Mouse (Mus musculus) retina, postnatal 7 days (tissue): Measurements from ENCODE around the gene 1110051M20Rik.

Experiments used
- DNase-seq: peaks from one replicate; pipeline ENCODE4 v3.0.0-alpha.2; 2012; ENCODE audit warnings: low read depth, low spot score

Gene 1110051M20Rik

DNA sequence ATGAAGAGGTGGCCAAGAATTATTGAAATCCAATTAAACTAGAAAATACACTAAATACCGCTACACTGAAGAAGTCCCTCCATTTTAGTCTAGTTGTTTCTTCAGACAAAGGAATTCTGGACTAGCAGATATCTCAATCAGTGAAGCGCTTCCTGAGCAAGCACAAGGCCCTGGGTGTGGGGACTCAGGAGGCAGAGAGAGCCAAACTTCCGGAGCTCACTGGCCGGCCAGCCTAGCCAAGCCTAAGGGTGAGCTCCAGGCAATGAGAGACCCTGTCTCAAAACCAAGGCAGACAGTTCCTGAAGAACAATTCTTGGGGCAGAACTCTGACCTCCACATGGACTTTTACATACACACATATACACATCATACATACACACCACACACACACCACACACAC is 95.6 kb downstream of the 1110051M20Rik start:
- DNase-seq, result no peak

DNA sequence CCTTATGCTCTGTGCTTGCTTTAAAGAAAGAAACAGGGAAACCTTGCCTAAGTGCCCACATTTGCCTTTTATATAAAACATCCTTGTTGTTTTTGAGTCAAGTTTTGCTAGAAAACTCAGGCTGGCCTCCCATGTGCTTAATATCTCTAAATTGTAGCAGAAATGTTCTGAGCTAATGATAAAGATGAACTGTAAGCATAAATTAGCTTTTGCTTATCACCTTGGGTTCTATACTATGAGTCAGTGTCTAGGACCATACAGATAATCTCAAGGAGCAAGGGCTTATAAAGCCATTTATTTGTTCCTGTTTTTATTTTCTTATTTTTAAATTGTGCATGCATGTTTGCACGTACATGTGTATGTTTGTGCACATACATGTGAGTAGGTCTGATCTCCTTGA is 98.9 kb downstream of the 1110051M20Rik start:
- DNase-seq, result no peak

DNA sequence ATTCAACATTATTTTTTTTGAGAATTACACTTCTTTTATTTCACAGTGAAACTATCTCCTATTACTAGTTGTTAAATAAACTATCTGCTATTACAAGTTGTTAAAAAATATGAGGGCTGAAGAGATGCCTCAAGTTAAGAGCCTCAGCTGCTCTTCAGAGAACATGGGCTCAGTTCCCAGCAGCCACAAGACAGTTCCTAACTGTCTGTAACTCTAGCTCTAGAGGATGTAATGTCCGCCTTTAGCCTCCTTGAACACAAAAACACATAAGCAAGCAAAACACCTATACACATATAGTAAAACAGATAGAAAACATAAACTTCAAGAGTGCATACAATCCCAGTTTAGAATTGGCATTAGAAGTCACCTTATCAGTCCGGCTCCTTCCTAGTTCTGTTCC is 104.9 kb downstream of the 1110051M20Rik start:
- DNase-seq, result no peak

DNA sequence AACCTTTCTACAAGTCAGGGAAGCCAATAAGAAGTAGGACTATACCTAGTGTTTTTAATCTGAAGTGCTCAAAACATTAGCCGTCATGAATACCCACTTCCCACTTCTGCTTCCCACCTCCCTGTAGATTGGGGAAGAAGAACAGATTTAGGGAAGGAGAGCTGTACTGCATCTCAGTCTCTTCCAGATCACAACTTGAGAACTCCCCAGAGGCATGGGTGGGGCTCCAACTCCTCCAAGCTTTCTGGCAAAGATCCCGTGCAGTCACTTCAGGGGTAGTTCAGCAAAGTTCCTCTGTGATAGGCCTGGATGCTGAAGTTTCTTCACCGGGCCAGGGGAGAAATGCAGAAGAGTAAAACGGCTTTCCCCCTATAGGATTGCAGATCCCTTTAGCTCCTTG is 109.4 kb downstream of the 1110051M20Rik start:
- DNase-seq, result no peak

DNA sequence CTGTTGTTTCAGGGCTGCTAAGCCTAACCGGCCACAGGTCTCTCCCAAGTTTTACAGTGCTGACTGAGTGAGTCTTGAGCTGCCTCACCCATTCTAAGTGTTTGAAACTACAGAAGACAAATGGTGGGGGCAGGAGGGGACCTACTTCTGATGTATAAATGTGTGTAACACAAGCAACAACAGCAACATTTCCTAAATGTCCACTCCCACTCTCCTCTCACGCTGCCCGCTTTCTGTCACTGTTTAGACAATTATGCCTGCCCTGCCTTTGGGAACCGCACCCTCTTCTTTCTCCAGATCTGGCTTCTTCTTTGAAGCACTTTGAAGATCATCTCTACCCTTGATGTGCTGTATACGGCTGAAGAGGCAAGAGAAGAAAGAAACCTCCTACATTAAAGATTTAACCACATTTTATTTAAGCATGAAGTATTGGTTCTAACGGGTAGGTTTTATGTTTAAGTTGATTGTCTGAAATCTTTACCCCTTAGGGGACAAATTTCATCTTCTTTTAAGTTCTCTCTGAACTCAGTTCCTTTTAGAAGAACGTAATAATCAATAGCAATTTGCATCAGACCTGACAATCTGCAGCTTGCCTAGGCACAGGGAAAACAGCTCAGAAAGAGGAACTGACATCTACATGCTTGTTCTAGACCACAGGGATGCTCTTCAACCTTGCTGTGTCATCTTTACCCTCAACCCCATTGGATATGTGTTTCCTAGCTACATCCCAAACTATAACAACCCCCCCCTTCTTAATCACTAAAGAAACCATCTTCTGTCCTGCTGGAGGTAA is 113.3 kb downstream of the 1110051M20Rik start:
- no peak for DNase-seq

DNA sequence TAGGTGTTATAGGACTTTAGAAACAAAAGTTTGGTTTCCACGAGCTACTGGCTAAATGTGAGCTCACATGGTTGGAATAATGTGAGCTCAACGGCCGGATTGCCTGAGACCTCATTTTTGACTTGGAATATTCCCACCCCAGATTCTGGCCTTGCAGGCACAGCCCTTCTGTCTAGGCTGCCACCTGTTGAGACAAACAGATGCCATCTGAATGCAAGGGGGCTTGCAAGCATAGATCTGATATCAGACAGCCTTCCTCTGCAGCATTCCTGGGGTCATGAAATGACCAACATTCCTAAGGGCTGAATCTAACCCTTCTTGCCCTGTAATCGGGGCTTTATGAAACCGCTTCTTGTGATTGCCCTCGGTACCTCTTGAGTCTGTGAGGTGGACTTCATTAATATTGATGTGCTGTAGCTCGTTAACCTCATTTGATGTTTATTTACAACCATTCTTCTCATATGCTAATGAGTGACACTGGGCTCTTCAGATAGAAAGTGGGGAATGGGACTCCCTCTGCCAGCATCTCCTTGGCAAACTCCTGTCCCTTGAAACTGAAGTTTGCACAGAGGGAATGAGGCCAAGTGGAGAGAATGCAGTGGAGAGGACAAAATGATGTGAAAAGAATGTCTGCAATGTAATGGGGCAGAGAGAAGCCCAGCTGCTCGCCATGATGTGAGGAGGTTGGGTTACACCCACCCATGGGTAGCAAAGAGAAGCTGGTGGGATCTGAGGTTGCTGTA is 114.3 kb downstream of the 1110051M20Rik start:
- DNase-seq, result no peak

DNA sequence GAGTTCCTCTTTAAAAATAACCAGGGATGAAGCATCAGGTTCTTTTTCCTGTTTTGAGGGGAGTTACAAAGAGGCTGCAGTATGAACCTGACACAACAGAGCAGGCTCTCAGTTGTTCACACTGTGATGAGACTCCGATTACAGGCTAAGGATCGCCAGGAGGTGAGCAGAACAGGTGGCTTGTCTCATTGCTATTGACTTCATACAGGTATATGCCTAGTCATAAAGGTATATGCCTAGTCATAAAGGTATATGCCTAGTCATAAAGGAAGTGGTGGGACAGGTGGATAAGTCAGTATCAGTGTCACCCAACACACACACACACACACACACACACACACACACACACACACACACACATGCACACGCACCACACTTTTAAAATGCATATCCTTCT is 115.8 kb downstream of the 1110051M20Rik start:
- DNase-seq, result no peak

DNA sequence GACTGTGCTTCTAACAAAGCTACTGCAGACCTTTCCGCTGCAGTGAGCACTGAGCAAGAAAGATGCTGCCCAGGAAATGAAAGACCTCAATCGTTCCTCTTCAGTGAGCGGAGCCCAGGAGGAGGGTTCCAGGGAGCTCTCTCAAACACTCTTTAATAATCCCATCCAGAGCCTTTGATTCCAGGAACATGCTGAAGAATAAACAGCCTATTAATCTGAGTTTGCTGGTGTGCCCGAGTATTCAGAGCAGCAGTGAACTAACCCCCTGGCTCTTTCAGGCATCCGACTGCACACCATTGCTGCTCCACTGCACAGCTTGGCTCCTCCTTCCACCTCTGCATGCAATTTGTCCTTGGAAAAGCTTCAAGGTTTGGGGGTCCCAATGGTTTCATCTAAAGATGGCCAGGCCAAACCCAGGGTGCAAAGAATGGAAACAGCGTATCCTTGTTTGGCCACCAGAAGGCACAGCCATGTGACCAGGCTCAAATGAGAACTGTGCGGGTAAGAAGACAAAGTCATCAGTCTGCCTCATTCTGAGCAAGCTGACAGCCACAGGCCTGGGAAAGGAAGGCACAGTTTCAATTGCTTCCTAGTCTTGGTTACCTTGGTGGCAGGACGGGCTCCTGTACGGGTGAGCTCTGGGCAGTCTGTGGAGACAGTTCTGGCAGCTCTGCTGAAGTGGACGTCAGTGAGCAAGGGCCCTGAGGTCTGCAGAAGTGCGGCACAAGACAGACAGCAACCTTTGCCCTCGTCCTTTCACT is 116.4 kb downstream of the 1110051M20Rik start:
- DNase-seq, result no peak

DNA sequence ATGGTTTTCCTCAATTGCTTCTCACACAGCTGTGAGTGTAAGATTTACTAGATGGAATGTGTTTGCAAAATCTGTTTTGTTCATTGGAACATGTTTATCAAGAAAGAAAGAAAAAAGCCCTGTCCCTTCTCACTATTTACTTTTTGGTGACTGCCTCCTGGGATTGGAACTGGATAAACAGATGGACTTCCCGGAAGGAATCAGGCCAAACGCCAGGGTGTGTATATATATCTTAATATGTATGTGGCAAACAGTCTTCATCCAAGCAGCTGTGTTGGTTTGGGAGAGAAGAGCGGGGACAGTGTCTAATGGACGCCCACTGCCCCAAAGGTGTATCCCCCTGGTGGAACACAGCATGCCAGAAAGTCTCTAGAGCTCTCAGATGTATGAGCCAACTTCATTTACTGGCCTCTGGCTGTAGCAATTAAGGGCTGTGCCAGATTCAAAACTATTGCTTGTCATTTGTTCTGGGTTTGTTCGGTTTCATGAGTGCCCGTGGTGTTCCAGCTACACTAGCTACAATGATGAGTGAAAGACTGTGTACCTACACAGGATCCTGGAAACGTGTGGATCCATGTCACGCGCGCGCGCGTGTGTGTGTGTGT is 117.7 kb downstream of the 1110051M20Rik start:
- DNase-seq, result no peak

DNA sequence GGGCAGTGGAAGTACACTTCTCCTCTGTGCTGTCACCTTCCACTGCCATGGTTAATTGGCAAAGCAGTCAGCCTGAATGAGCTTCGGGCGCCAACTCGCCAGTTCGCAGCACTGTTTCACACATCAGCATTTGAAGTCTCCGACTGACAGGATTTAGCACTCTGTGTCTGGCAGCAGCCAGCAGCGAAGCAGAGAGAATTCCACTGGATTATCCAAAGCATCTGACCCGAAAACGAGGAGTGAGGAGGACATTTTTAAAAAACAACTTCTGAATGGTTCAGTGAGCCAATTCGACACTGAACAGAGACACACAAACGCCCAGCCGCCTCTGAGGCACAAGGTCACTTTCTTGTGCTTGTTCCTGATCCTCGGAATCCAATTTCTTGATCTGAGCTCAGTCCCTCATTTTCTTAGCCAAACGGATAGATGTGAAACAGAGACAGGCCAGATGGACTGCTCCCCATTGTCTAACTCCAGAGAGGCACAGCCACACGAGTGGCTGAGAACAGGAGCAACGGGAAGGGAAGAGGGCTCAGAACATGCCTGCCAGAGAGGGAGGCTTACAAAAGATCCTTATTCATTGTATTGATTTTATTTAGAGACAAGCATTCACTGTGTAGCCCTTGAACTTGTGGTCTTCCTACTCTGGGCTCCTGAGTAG is 119.6 kb downstream of the 1110051M20Rik start:
- peak; percentile 28 for DNase-seq

DNA sequence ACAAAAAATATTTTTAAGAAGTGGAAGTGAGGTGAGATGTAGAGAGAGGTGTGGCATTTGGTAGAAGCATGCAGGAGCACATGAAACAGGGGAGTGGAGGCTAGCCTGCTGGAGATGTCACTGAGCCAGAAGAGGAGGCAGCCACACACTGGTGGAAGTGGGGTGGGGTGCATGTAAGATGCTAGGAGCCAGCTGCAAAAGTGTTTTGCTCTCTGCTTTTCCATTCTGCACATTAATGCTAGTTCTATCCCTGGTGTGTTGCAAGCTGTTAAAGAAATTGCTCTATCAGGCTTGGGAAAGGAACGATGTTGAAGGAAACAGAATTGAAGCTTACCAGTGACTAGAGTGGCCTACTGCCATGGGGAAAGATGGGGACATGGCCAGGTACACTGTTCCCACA is 120.2 kb downstream of the 1110051M20Rik start:
- no peak for DNase-seq

DNA sequence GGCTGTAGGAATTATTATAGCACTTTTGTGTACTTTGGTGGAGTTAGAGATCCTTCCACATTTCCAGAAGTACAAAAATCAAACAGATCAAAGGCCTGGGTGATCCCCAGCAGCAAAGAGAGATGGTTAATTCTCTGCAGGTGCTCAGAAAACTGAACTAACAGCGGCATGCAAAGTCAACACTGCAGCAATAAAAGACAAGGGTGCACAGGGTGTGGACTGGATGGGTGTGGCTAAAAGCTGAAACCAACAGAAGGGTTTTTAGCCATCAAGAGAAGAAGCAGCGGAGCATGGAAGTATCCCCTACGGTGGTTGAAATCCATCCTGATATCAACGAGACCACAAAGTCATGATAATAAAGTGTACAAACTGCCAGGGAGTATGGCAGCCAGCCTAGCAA is 122.0 kb downstream of the 1110051M20Rik start:
- DNase-seq, result no peak

DNA sequence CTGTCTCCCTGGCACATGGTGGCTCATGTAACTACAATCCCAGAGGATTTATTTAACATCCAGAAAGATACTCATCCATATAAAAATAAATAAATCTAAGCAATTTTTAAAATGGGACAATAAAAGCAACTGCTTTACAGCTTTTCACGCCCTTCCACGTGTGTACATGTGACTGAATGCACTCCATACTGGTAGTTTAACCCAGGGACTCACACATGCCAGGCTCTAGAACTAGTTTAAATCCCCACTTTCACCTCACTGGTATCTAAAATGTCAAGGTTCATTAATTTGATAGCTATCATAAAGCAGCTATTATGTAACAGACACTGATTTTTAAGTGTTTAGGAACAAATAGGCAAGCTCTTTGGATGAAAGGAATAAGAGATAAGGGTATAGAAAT is 122.6 kb downstream of the 1110051M20Rik start:
- no peak for DNase-seq

DNA sequence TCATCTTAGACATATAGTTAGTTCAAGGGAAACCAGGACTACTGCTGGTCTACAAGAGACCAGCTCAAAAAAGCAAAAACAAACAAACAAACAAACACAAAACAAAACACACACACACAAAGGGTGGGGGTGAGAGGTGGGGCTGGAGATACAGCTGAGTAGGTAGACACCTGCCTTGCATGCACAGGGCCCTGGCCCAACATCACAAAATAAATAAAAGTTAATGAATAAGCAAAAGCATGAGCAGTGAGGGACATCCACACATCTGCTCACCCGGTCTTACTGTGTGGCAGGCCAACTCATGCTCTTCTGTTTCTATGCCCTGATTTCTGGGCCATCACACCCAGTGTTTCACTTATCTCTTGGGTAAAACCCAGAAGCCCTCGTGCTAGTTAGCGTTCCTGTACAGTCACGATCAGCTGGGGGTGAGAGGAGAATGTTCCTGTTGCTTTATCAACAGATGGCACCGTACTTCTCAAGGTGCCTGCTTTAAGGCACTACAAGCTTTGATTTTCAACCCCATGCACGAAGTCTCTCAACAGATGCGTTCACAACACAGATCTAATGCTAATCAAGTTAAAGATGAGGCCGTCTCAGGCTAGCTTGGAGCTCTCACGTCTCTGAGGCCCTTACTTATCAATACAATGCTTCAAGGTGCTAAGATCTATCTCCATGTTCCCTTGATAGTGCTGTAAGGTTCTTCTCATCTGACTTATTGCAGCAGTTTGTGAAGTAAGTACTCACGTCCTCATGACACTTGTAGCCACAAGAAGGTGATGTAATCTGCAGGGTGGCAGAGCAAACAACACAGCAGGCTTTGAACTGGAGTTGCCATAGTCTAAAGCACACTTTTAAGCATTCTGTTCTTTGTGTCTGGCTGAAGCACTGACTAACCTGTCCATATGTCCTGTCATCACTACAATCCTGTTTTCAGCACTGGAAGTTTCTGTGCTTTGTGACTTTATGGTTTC is 123.7 kb downstream of the 1110051M20Rik start:
- DNase-seq, result no peak

DNA sequence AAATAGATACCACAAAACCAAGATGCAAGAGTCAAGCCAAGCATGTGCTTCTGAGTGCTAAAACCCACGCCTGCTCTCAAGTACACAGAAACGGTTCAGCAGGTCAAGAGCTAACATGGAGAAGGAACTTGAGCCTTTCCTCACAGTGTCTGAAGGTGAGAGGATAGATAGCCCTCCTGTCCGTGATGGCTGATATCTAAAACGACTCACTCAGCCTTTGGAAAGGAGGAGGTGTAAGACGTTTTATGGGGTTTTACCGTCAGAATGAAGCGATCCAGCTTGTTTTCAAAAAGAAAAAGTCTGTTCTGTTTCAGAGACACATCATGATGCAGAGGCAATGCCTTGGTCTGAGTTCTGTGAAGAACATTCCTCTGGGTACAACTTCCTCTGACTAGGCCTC is 130.3 kb downstream of the 1110051M20Rik start:
- no peak for DNase-seq

DNA sequence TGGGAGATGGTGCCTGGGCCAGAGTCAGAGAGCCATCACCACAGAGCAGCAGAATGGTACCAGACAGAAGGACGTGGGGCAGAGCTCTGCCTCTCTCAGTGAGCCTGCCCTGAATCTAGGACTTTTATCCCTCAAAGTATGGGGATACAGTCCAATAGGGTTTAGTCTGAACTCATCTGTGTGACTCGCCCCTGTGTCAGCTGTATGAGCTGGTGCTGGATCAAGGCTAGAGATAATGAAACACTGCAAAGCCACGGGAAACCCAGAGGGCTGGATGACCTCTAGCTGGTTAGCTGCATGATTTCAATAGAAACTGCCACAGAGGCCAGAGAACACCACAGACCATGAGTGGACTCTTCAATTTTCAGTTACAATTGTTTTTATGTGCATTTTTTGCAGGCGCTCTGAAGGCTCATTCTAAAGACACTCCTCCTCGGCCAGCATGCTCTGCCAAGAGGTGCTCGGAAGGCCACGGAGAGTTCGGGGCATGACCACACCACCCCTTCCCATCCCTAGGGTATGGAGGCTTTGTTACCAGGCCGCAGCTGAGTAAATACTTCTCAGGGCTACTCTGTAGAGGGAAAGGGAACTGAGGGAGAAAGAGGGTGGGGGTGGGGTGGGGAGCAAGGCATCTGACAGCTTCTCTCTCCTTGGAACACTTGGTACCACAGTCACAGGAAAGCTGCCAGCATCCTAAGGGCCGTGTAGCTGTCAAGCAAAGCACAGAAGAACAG is 131.8 kb downstream of the 1110051M20Rik start:
- no peak for DNase-seq

DNA sequence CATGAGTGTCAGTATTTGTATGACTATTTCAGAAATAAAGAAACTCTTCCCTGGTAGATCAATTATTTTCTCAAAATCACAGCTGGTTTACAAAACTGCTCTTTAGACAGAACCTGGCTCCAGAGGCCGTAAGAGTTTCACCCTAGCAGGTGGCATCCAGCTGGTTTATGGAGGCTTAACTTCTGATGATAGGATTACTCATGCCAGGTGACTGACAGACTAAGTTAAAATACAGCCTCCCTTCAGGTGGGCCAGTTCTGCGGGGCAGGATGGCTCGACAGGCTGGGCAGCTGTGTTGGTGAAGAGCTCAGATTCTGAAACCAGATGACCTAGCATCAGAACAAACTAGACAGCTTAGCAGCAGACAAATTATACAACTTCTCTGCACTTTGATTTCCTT is 135.0 kb downstream of the 1110051M20Rik start:
- no peak for DNase-seq

DNA sequence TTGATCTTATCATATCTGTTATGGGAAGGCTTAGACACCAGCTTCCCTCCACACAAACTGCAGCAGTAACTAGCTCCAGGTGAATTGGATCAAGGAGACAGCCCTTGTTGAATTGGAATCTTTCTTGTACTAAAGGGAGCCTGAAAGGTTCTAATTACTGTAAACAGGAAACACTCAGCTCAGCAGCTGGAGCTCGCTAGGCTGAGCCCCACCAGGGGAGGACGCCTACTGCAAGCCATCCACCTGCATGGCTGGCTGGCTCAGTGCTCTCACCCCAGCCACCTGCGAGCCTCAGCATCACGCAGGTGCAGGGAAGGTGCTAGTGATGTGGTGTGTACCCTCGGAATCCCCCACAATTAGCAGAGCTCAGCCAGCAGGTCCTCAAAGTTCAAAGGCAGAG is 135.8 kb downstream of the 1110051M20Rik start:
- DNase-seq, result no peak

DNA sequence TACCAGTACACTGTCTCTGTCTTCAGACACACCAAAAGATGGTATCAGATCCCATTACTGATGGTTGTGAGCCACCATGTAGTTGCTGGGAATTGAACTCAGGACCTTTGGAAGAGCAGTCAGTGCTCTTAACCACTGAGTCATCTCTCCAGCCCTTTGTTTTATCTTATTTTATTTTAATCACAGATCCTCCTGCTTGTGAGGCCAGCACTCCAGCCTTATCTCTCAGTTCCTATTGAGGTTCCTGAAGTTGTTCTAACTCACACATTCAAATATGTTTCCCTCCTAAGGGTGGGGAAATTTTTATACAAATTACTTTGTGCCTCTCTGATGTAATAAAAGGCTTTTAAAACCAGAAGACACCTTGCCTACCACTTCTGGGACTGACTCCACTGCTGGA is 137.9 kb downstream of the 1110051M20Rik start:
- no peak for DNase-seq

DNA sequence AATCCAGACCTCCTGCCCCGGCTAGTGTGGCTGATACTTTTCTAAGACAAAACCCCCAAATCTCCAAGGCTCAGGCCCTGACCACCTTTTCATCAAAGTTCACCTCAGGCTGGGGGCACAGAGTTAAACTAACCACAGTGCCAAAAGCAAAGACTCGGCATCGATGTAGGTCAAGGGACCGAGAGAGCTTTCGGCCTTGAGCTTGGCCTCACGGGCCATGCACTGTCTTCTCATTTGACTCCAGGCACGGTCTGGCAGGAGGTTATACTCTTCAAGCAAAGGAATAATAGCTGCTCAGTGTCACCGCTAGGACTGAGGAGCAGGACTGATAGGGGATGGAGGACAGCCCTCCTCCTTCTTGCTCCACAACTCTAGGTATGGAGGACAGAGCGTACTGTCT is 138.6 kb downstream of the 1110051M20Rik start:
- DNase-seq, result no peak
